Mouse (Mus musculus): ENCODE measurements around the gene Gmfb.
A peak's percentile ranks its signal among the peaks of the same experiment; 100 is the strongest.
"Not testable (repeated sequence)": the region's sequence is repeated elsewhere in the genome, so short reads cannot be mapped to it uniquely, and the experiment has no call there.

The Gmfb gene

GRCm38 (mm10) chr14:46821873-46822716 lies at the start of gene Gmfb:
Gene Gmfb (minus strand): TSS chr14:46822242.
- DNase-seq: peak; percentile 96

- DNase-seq: no peak
Observed at GRCm38 (mm10) chr14:46862922-46863321, 40.9 kb upstream of the Gmfb start.

- DNase-seq: no peak
Observed at GRCm38 (mm10) chr14:46853677-46854076, 31.6 kb upstream of the Gmfb start.

- no peak for DNase-seq
Observed at GRCm38 (mm10) chr14:46849769-46850168, 27.7 kb upstream of the Gmfb start.

- no peak for DNase-seq
Observed at GRCm38 (mm10) chr14:46848736-46849135, 26.7 kb upstream of the Gmfb start.

GRCm38 (mm10) chr14:46848063-46848590 lies 26.1 kb upstream of the Gmfb start:
- DNase-seq: no peak

GRCm38 (mm10) chr14:46845706-46846105 lies 23.7 kb upstream of the Gmfb start:
- DNase-seq: no peak

- no peak for DNase-seq
Observed at GRCm38 (mm10) chr14:46839326-46839725, 17.3 kb upstream of the Gmfb start.

- DNase-seq: no peak
Observed at GRCm38 (mm10) chr14:46832354-46833272, 10.6 kb upstream of the Gmfb start.

GRCm38 (mm10) chr14:46831837-46832333 lies 9.8 kb upstream of the Gmfb start, which contains the start of gene Cgrrf1:
Gene Cgrrf1 (plus strand): TSS chr14:46832125.
- DNase-seq: peak; percentile 98

GRCm38 (mm10) chr14:46831295-46831694 lies 9.3 kb upstream of the Gmfb start:
- no peak for DNase-seq

GRCm38 (mm10) chr14:46827430-46827829 lies 5.4 kb upstream of the Gmfb start:
- DNase-seq: no peak

GRCm38 (mm10) chr14:46823996-46824395 lies 2.0 kb upstream of the Gmfb start:
- DNase-seq: no peak

GRCm38 (mm10) chr14:46821271-46821872 lies 670 bp downstream of the Gmfb start:
- DNase-seq: peak; percentile 45

- not testable (repeated sequence) for DNase-seq
Observed at GRCm38 (mm10) chr14:46819961-46820360, 2.1 kb downstream of the Gmfb start.

- DNase-seq: no peak
Observed at GRCm38 (mm10) chr14:46818743-46819142, 3.3 kb downstream of the Gmfb start.

- no peak for DNase-seq
Observed at GRCm38 (mm10) chr14:46816916-46817622, 5.0 kb downstream of the Gmfb start.

- no peak for DNase-seq
Observed at GRCm38 (mm10) chr14:46815640-46816039, 6.4 kb downstream of the Gmfb start.

- DNase-seq: no peak
Observed at GRCm38 (mm10) chr14:46807927-46808326, 14.1 kb downstream of the Gmfb start.

- no peak for DNase-seq
Observed at GRCm38 (mm10) chr14:46806186-46806585, 15.9 kb downstream of the Gmfb start.

GRCm38 (mm10) chr14:46803791-46804190 lies 18.3 kb downstream of the Gmfb start:
- no peak for DNase-seq

- no peak for DNase-seq
Observed at GRCm38 (mm10) chr14:46803259-46803658, 18.8 kb downstream of the Gmfb start.
